Mouse (Mus musculus) MEL (cell line): Measurements from ENCODE around the gene Espnl. TPM values are rescaled to one million over a fixed set of nuclear protein-coding genes. Genes with fewer than 3 reads are reported as not detected.

Experiments used
- DNase-seq: peaks from one replicate; pipeline ENCODE4 v3.0.0; 2011; ENCODE audit warnings: low read depth, low spot score
- H3K27ac ChIP-seq: 2 replicates; pipeline ENCODE4 v1.5.1; 2012; ENCODE audit warnings: low read depth, mild to moderate bottlenecking, control low read depth, low read length, moderate library complexity; ENCODE audit not compliant: control insufficient read depth
- H3K27me3 ChIP-seq, 2 experiments: fragments of 150-350 bp in 1 of 2; sonication (generic) in 1 of 2; 2 replicates each; pipeline ENCODE4 v1.6.1; 2012; ENCODE audit warnings: low read length in 2 of 2, mild to moderate bottlenecking in 2 of 2, improper control_type of control experiment in 1 of 2, moderate library complexity in 1 of 2; ENCODE audit not compliant: insufficient read depth in 2 of 2, control insufficient read depth in 1 of 2
- H3K36me3 ChIP-seq, 2 experiments: 2 replicates each; pipeline ENCODE4 v1.6.1; 2012 to 2014; ENCODE audit warnings: low read length in 2 of 2, improper control_type of control experiment in 1 of 2, inconsistent platforms in 1 of 2, mild to moderate bottlenecking in 1 of 2; ENCODE audit not compliant: insufficient read depth in 2 of 2, control insufficient read depth in 1 of 2
- H3K4me1 ChIP-seq, 2 experiments: fragments of 150-350 bp in 1 of 2; sonication (generic) in 1 of 2; 2 replicates each; pipeline ENCODE4 v1.6.1; 2012; ENCODE audit warnings: low read length in 2 of 2, improper control_type of control experiment in 1 of 2, mild to moderate bottlenecking in 1 of 2; ENCODE audit not compliant: insufficient read depth in 2 of 2, control insufficient read depth in 1 of 2
- H3K4me3 ChIP-seq, 2 experiments: fragments of 150-350 bp in 1 of 2; sonication (generic) in 1 of 2; 2 replicates each; pipeline ENCODE4 v1.5.1; 2012; ENCODE audit warnings: low read depth in 2 of 2, low read length in 2 of 2, mild to moderate bottlenecking in 2 of 2, moderate library complexity in 2 of 2, control low read depth in 1 of 2, improper control_type of control experiment in 1 of 2; ENCODE audit not compliant: control insufficient read depth in 1 of 2, insufficient read depth in 1 of 2
- H3K79me2 ChIP-seq: 2 replicates; pipeline ENCODE4 v1.6.1; 2012; ENCODE audit warnings: mild to moderate bottlenecking, low read length, moderate library complexity; ENCODE audit not compliant: control insufficient read depth, poor library complexity, insufficient read depth
- H3K9ac ChIP-seq: 2 replicates; pipeline ENCODE4 v1.6.1; 2012; ENCODE audit warnings: low read depth, mild to moderate bottlenecking, control low read depth, low read length, moderate library complexity; ENCODE audit not compliant: control insufficient read depth, poor library complexity, severe bottlenecking
- H3K9me3 ChIP-seq: fragments of 150-350 bp; sonication (generic); replicated peaks from 2 replicates; pipeline ENCODE4 v1.6.1; 2012; ENCODE audit warnings: mild to moderate bottlenecking, low read length, improper control_type of control experiment, moderate library complexity; ENCODE audit not compliant: insufficient read depth
- BHLHE40 ChIP-seq: IDR thresholded peaks from 2 replicates; pipeline ENCODE4 v1.6.1; 2012; ENCODE audit warnings: low read depth, mild to moderate bottlenecking, inconsistent platforms, low read length, improper control_type of control experiment, borderline replicate concordance
- CHD1 ChIP-seq: IDR thresholded peaks from 2 replicates; pipeline ENCODE4 v1.6.1; 2012; ENCODE audit warnings: low read depth, mild to moderate bottlenecking, inconsistent platforms, low read length, improper control_type of control experiment
- CHD2 ChIP-seq: IDR thresholded peaks from 2 replicates; pipeline ENCODE4 v1.6.1; 2011; ENCODE audit warnings: low read length, improper control_type of control experiment
- CTCF ChIP-seq, 3 experiments: IDR thresholded peaks in 2 of 3; conservative IDR thresholded peaks in 1 of 3; 2 replicates each; pipeline ENCODE4 v1.5.1; 2011 to 2012; ENCODE audit warnings: low read length in 3 of 3, low read depth in 2 of 3, mild to moderate bottlenecking in 2 of 3, improper control_type of control experiment in 1 of 3, inconsistent platforms in 1 of 3, mixed read lengths in 1 of 3, moderate library complexity in 1 of 3; ENCODE audit not compliant: control insufficient read depth in 1 of 3, insufficient read depth in 1 of 3, poor library complexity in 1 of 3, severe bottlenecking in 1 of 3
- E2F4 ChIP-seq: IDR thresholded peaks from 2 replicates; pipeline ENCODE4 v1.6.1; 2011; ENCODE audit warnings: low read depth, low read length, improper control_type of control experiment, borderline replicate concordance
- ELF1 ChIP-seq: IDR thresholded peaks from 2 replicates; pipeline ENCODE4 v1.6.1; 2014; ENCODE audit warnings: low read depth, mild to moderate bottlenecking, inconsistent platforms, low read length, improper control_type of control experiment, moderate library complexity
- EP300 ChIP-seq, 2 experiments: IDR thresholded peaks; 2 replicates each; pipeline ENCODE4 v1.6.1; 2011; ENCODE audit warnings: improper control_type of control experiment in 2 of 2, low read length in 2 of 2, low read depth in 1 of 2, mild to moderate bottlenecking in 1 of 2
- ETS1 ChIP-seq: IDR thresholded peaks from 2 replicates; pipeline ENCODE4 v1.6.1; 2012; ENCODE audit warnings: low read depth, mild to moderate bottlenecking, inconsistent platforms, low read length, improper control_type of control experiment, moderate library complexity
- GABPA ChIP-seq: IDR thresholded peaks from 2 replicates; pipeline ENCODE4 v1.6.1; 2012; ENCODE audit warnings: low read depth, mild to moderate bottlenecking, inconsistent platforms, low read length, improper control_type of control experiment, moderate library complexity
- GATA1 ChIP-seq: IDR thresholded peaks from 2 replicates; pipeline ENCODE4 v1.6.1; 2011; ENCODE audit warnings: low read depth, low read length, improper control_type of control experiment
- HCFC1 ChIP-seq: IDR thresholded peaks from 2 replicates; pipeline ENCODE4 v1.6.1; 2012; ENCODE audit warnings: low read depth, mild to moderate bottlenecking, inconsistent platforms, low read length, improper control_type of control experiment, moderate library complexity
- JUND ChIP-seq: IDR thresholded peaks from 2 replicates; pipeline ENCODE4 v1.6.1; 2011; ENCODE audit warnings: low read depth, mild to moderate bottlenecking, improper control_type of control experiment, low read length
- KAT2A ChIP-seq: conservative IDR thresholded peaks from 2 replicates; pipeline ENCODE4 v1.6.1; 2012; ENCODE audit warnings: low read depth, low read length, improper control_type of control experiment, inconsistent platforms
- MAFK ChIP-seq: IDR thresholded peaks from 2 replicates; pipeline ENCODE4 v1.6.1; 2011; ENCODE audit warnings: low read depth, mild to moderate bottlenecking, low read length, improper control_type of control experiment, borderline replicate concordance
- MAX ChIP-seq: IDR thresholded peaks from 2 replicates; pipeline ENCODE4 v1.6.1; 2011; ENCODE audit warnings: low read length, improper control_type of control experiment
- MAZ ChIP-seq: IDR thresholded peaks from 2 replicates; pipeline ENCODE4 v1.6.1; 2012; ENCODE audit warnings: low read depth, mild to moderate bottlenecking, inconsistent platforms, low read length, improper control_type of control experiment
- MEF2A ChIP-seq: IDR thresholded peaks from 2 replicates; pipeline ENCODE4 v1.6.1; 2014; ENCODE audit warnings: low read depth, mild to moderate bottlenecking, inconsistent platforms, low read length, improper control_type of control experiment; ENCODE audit not compliant: poor library complexity, insufficient replicate concordance, severe bottlenecking; ENCODE audit errors: extremely low read depth
- MXI1 ChIP-seq: IDR thresholded peaks from 2 replicates; pipeline ENCODE4 v1.6.1; 2011; ENCODE audit warnings: mild to moderate bottlenecking, low read depth, low read length, improper control_type of control experiment
- MYB ChIP-seq: IDR thresholded peaks from 2 replicates; pipeline ENCODE4 v1.6.1; 2011; ENCODE audit warnings: mild to moderate bottlenecking, low read depth, low read length, improper control_type of control experiment
- MYC ChIP-seq: IDR thresholded peaks from 2 replicates; pipeline ENCODE4 v1.6.1; 2011; ENCODE audit warnings: low read depth, mild to moderate bottlenecking, low read length, improper control_type of control experiment, moderate library complexity
- NRF1 ChIP-seq: IDR thresholded peaks from 2 replicates; pipeline ENCODE4 v1.6.1; 2014; ENCODE audit warnings: low read depth, mild to moderate bottlenecking, inconsistent platforms, low read length, improper control_type of control experiment, moderate library complexity; ENCODE audit not compliant: poor library complexity, insufficient read depth, severe bottlenecking
- POLR2A ChIP-seq, 2 experiments: IDR thresholded peaks; 2 replicates each; pipeline ENCODE4 v1.6.1; 2011 to 2012; ENCODE audit warnings: low read length in 2 of 2, mild to moderate bottlenecking in 2 of 2, control low read depth in 1 of 2, improper control_type of control experiment in 1 of 2, low read depth in 1 of 2, moderate library complexity in 1 of 2; ENCODE audit not compliant: control insufficient read depth in 1 of 2, insufficient read depth in 1 of 2, poor library complexity in 1 of 2
- POLR2AphosphoS2 ChIP-seq: IDR thresholded peaks from 2 replicates; pipeline ENCODE4 v1.6.1; 2011; ENCODE audit warnings: low read length, improper control_type of control experiment
- POLR2AphosphoS5 ChIP-seq: IDR thresholded peaks from 2 replicates; pipeline ENCODE4 v1.6.1; 2012; ENCODE audit warnings: low read depth, borderline replicate concordance, mild to moderate bottlenecking, inconsistent platforms, low read length, moderate library complexity, mixed read lengths
- RAD21 ChIP-seq: IDR thresholded peaks from 2 replicates; pipeline ENCODE4 v1.6.1; 2011; ENCODE audit warnings: mild to moderate bottlenecking, low read depth, low read length, improper control_type of control experiment
- RCOR1 ChIP-seq: IDR thresholded peaks from 2 replicates; pipeline ENCODE4 v1.6.1; 2012; ENCODE audit warnings: low read depth, mild to moderate bottlenecking, inconsistent platforms, low read length, improper control_type of control experiment
- SIN3A ChIP-seq: IDR thresholded peaks from 2 replicates; pipeline ENCODE4 v1.6.1; 2012; ENCODE audit warnings: low read length, improper control_type of control experiment, inconsistent platforms
- SMC3 ChIP-seq: IDR thresholded peaks from 2 replicates; pipeline ENCODE4 v1.6.1; 2011; ENCODE audit warnings: low read depth, low read length, improper control_type of control experiment
- TAL1 ChIP-seq: IDR thresholded peaks from 2 replicates; pipeline ENCODE4 v1.6.1; 2012; ENCODE audit warnings: mild to moderate bottlenecking, inconsistent platforms, low read length, moderate library complexity, mixed read lengths
- TBP ChIP-seq: IDR thresholded peaks from 2 replicates; pipeline ENCODE4 v1.8.0; 2011; ENCODE audit warnings: low read depth, low read length, improper control_type of control experiment
- TCF12 ChIP-seq: IDR thresholded peaks from 2 replicates; pipeline ENCODE4 v1.6.1; 2014; ENCODE audit warnings: low read depth, mild to moderate bottlenecking, inconsistent platforms, low read length, improper control_type of control experiment, moderate library complexity
- UBTF ChIP-seq: IDR thresholded peaks from 2 replicates; pipeline ENCODE4 v1.6.1; 2012; ENCODE audit warnings: low read depth, mild to moderate bottlenecking, inconsistent platforms, low read length, improper control_type of control experiment, moderate library complexity, borderline replicate concordance; ENCODE audit not compliant: insufficient read depth
- USF1 ChIP-seq: IDR thresholded peaks from 2 replicates; pipeline ENCODE4 v1.6.1; 2014; ENCODE audit warnings: low read depth, mild to moderate bottlenecking, inconsistent platforms, low read length, improper control_type of control experiment, moderate library complexity
- USF2 ChIP-seq, 2 experiments: IDR thresholded peaks; 2 replicates each; pipeline ENCODE4 v1.6.1; 2011 to 2012; ENCODE audit warnings: improper control_type of control experiment in 2 of 2, low read length in 2 of 2, borderline replicate concordance in 1 of 2, inconsistent platforms in 1 of 2, low read depth in 1 of 2, mild to moderate bottlenecking in 1 of 2; ENCODE audit not compliant: insufficient read depth in 1 of 2
- ZC3H11A ChIP-seq: IDR thresholded peaks from 2 replicates; pipeline ENCODE4 v1.6.1; 2012; ENCODE audit warnings: low read depth, mild to moderate bottlenecking, inconsistent platforms, low read length, improper control_type of control experiment
- ZKSCAN1 ChIP-seq: IDR thresholded peaks from 2 replicates; pipeline ENCODE4 v1.6.1; 2012; ENCODE audit warnings: low read depth, mild to moderate bottlenecking, inconsistent platforms, low read length, improper control_type of control experiment, moderate library complexity
- ZMIZ1 ChIP-seq: IDR thresholded peaks from 2 replicates; pipeline ENCODE4 v1.6.1; 2012; ENCODE audit warnings: low read depth, mild to moderate bottlenecking, inconsistent platforms, low read length, improper control_type of control experiment, moderate library complexity
- ZNF384 ChIP-seq: IDR thresholded peaks from 2 replicates; pipeline ENCODE4 v1.6.1; 2012; ENCODE audit warnings: low read depth, mild to moderate bottlenecking, inconsistent platforms, low read length, improper control_type of control experiment
- polyA plus RNA-seq, 2 experiments: library from polyadenylated mRNA; stranded (reverse) in 1 of 2; unstranded in 1 of 2; fragments of >175 nt in 1 of 2; fragments of >200 nt in 1 of 2; gene quantifications; 2 replicates each; pipeline versions ENCODE4 v1.2.1 to v1.2.4; 2012; ENCODE audit warnings: low replicate concordance in 2 of 2, low read depth in 1 of 2; ENCODE audit not compliant: insufficient read length in 2 of 2, insufficient read depth in 1 of 2, missing spikeins in 1 of 2
- total RNA-seq: library from RNA; depleted of rRNA; stranded (reverse); fragments of 300-350 nt; gene quantifications from 2 replicates; pipeline ENCODE4 v1.2.3, GENCODE M21; 2012

Espnl gene
- total and polyA plus RNA-seq, 3 experiments: 2.0 to 2.1 TPM; not detected in 1

- Histone ChIP-seq H3K36me3 (peaks cover 0 to 26% of the 10 kb centered on the region in 2 experiments; a peak in 2 of 4 replicates), H3K4me1 (peaks cover 11 to 26% of the 10 kb centered on the region in 2 experiments), H3K27ac (peak overlapping the region; percentile 64)
- 0 out of 2 replicates have a peak, but pooled peaks have one; percentile 44 for TF ChIP-seq SIN3A
- no peak for TF ChIP-seq ZMIZ1
- 0 out of 2 replicates have a peak, but pooled peaks have one; percentile 10 for TF ChIP-seq ELF1
- TF ChIP-seq CHD1: no peak
- TF ChIP-seq GATA1: peak; percentile 88
- no peak; the same call in 1 of the 2 replicates for TF ChIP-seq HCFC1
- no peak for TF ChIP-seq MAX
- TF ChIP-seq RAD21: no peak
- TF ChIP-seq TAL1: peak; percentile 82
- TF ChIP-seq MYB: peak; percentile 78
- no peak for TF ChIP-seq CHD2
- TF ChIP-seq BHLHE40: no peak
- peak; percentile 73; the same call in 1 of the 2 replicates for TF ChIP-seq ETS1
- TF ChIP-seq USF2 (IDR thresholded peaks at IDR 0.05; ENCODE audit: borderline replicate concordance in 1 of 2, insufficient read depth in 1 of 2, low read depth in 1 of 2, low read length in 2 of 2): no peak
- no peak for TF ChIP-seq UBTF
- no peak for TF ChIP-seq ZC3H11A
- TF ChIP-seq USF1: no peak
- TF ChIP-seq MYC: peak; percentile 56; the same call in 1 of the 2 replicates
- no peak for TF ChIP-seq POLR2A (IDR thresholded peaks at IDR 0.05; ENCODE audit: control insufficient read depth in 1 of 2, insufficient read depth in 1 of 2, low read depth in 1 of 2, low read length in 2 of 2, poor library complexity in 1 of 2)
- TF ChIP-seq KAT2A: no peak
- no peak for TF ChIP-seq ZNF384
- TF ChIP-seq MAZ: no peak
- TF ChIP-seq JUND: no peak
- TF ChIP-seq MXI1: no peak
- TF ChIP-seq ZKSCAN1: no peak
- TF ChIP-seq POLR2AphosphoS2: no peak
- no peak for TF ChIP-seq POLR2AphosphoS5
- no peak for TF ChIP-seq TBP
- TF ChIP-seq NRF1: no peak
- TF ChIP-seq TCF12: peak; percentile 85
- no peak for TF ChIP-seq CTCF (IDR thresholded peaks at IDR 0.05 in 2 of 3, conservative IDR thresholded peaks at IDR 0.05 in 1 of 3; ENCODE audit: control insufficient read depth in 1 of 3, insufficient read depth in 1 of 3, low read depth in 2 of 3, low read length in 3 of 3, poor library complexity in 1 of 3, severe bottlenecking in 1 of 3)
- TF ChIP-seq RCOR1: peak; percentile 72
- TF ChIP-seq GABPA: no peak
- no peak for TF ChIP-seq MEF2A
- TF ChIP-seq SMC3: no peak
- TF ChIP-seq E2F4: no peak
- peak; percentile 89 to 91 for TF ChIP-seq EP300 (IDR thresholded peaks at IDR 0.05; ENCODE audit: low read depth in 1 of 2, low read length in 2 of 2)
- TF ChIP-seq MAFK: peak; percentile 29; the same call in 1 of the 2 replicates
These were observed 26.3 kb upstream of the Espnl start for GRCm38 (mm10) chr1:91295544-91295943.

More at GRCm38 (mm10) chr1:91295544-91295943, 26.3 kb upstream of the Espnl start:
- Histone ChIP-seq H3K27me3 (no peaks in the 10 kb centered on the region), H3K9ac (no peak overlapping the region), H3K79me2 (peaks cover 11% of the 10 kb centered on the region), H3K4me3 (no peak overlapping the region), H3K9me3 (no peaks in the 10 kb centered on the region)
- peak; percentile 82 for DNase-seq
